Mouse (Mus musculus) neural tube, embryonic 10.5 days (tissue): ENCODE results near the gene Sycp1.

Source experiments
- DNase-seq: peaks from one replicate; pipeline ENCODE4 v3.0.0-alpha.2; 2017; ENCODE audit warnings: low spot score; ENCODE audit errors: extremely low spot score

The Sycp1 gene

DNA sequence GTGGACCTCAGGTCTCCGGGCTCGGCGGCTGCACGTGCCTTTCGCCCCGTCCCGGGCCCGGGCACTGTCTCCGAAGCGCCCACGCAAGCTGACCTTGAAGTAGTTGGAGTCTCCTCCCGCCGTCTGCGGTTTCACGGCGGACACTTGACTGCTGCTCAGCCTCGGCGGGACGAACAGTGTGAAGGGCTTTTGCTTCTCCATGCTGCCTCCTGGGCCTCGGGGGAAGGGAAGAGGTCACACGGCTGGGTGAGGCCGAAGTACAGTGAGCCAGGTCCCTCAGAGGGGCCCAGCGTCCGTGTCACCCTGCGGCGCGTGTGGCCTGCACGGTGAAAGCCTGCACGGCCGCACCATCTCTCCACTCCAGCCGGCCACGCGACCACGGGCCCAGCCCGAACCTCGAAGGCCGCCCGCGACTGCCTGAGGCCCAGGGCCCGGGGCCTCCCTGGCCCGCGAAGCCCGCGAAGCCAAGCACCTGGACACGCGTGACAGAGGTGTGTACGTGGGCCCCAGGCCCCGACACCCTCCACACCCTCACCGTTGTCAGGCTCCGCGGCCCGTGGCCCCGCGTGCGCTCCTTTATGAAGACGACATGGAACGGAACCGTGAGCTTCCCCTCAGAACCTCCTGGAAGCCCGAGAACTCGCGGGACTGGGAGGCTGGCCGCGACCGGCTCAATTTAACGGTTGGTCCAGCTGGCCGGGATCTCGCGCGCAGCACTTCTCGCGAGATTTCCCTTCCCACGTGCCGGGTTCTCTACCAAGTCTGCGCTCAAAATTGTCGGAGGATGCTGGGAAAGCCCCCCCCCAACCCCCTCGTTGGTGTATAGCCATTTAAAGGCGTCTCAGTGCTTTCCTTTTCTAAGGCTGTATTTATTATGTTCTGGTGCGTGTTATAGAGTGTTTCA, at the start of gene Sycp1:
Gene Sycp1 (minus strand): TSS at position 650 of the 904 bp plus-strand sequence.
- DNase-seq, result no peak

DNA sequence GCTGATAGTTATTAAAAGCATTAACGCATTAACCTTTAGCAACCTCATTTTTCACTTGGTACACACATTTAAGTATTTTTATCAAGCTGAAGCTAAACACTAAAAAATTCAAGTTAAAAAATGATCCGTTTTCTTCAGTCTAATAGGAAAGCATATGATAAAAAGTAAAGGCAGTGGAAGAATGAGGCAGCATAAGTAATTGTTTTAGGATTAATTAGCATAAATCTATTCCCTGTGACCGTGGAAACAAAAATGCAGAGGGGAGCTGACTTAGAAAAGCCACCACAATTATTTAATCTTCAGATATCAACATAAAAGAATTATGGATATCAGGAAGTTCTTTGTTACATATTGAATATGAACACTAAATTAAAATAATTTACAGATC, 44.4 kb upstream of the Sycp1 start:
- no peak for DNase-seq

DNA sequence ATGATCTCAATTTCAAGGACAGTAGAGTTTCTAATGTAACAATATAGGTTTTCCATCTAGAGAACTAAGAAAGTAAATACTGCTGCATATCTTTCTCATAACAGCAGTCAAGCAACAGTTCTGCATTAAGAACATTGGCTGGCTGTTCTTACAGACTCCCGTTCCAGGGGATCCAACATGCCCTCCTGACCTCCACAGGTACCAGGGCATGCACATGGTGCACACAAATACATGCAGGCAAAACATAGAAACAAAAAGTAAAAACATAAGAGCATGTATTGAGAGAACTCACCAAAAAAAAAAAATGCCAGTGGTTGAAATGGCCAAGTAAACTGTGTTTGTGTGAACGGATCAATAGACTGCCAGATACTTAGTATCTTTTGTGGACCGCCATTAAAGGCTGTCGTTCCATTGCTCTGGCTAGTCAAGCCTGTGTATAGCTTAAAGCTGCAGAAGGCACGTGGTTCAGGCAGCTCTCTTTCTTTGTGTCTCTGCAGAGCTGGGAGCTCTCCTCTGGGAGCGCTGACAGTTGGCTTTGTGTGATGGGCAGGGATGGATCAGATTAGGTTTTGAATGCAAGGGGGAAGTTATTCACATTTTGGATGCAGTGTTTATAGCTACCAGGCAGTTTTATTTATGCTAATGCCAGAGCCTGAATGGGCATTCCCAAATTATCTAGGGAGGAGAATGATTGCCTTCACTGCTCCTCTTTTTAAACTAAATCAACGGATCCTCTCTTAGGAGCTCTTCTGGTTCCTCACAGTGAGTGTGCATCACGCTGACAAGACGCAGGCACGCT, 43.8 kb upstream of the Sycp1 start:
- DNase-seq, result peak; percentile 27

DNA sequence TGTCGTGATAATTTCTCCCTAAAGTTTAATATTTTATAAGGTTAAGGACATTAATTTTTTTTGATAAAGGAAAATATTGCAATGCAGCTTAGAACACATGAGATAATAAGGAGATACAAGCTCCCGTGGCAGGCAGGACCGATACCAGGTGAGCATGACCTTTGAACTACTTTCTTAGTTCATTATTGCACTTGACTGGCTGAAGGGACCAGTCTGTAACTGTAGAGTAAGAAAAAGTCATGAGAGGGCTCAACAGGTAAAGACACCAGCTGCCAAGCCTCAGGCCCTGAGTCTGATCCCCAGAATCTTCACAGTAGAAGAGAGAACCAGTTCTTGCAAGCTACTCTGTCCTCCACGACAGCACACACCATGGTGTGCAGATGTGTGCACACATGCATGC, 41.0 kb upstream of the Sycp1 start:
- DNase-seq, result no peak

DNA sequence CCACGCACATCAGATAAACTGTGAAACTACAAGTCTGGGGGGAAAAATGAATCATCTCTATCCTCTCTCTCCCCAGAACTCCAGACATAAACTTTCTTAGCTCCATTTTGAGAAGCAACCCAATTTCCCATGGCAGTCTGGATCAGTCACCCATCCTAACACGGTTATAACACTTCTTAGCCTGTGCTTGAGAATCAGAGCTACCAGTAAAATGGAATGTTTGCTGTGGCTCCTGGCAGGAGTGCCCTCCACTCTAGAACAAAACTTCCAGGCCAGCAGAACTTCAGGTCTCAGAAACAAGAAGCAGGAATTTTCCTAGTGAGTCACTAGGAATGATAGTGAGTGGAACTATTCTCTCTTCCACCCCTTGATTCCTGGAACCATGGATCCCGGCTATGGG, 34.6 kb upstream of the Sycp1 start:
- DNase-seq, result no peak

DNA sequence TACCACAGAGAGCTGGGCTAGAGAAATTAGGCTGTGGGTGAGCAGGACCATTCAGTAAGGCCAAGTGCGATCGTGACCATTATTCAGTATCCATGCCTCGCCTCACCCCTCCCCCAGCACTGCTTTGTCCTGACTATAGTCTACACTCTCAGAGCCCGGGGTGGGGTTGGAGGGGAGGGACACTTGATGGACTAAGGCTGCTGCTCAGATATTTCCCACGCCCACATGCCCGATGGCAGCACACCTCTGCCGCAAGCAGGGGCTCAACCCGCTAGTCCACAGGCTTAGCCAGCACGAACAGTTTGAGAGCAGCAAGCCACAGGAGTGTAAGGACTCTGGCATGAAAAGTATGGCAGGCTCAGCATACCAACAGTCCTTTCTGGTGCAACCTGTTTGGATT, 34.2 kb upstream of the Sycp1 start:
- peak; percentile 31 for DNase-seq

DNA sequence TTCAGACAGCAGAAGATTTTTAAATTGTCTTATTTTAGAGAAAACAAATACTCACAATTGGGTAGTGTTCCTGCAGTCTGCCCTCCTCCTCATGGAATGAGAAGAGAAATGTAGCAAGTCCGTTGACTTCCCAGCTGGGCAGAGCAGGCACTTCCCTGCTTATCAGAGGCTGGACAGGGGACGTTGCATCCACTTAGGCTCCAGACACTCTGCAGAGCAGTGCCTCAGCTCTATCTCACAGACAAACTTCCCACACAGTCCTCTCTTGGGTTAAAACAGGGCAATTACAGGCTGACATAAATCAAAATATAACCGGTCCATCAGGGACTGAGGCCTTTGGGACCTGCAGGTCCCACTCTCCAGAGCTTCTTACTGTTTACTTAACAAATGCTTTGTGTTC, 28.1 kb upstream of the Sycp1 start, which contains the start of gene Nr1h5:
Gene Nr1h5 (minus strand): TSS at position 101 of the 400 bp plus-strand sequence.
- no peak for DNase-seq

DNA sequence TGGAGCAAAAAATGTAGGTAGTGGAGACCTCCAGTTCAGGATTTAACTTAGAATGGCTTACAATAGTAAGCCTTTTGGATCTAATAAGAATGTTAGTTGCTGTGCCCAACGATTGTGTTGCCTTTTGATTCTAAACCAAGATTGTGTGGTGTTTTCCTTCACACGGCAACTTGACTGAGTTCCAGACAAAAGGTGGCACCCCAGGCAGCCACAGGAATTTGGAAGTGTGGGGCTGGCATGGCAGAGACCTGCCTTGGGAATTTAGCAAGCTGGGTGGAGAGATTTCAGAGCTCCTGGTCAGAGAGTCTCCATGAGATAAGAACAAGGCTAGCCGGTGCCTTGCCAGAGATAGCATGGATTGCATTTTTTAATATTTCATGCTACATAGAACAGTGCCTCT, 19.7 kb upstream of the Sycp1 start:
- no peak for DNase-seq

DNA sequence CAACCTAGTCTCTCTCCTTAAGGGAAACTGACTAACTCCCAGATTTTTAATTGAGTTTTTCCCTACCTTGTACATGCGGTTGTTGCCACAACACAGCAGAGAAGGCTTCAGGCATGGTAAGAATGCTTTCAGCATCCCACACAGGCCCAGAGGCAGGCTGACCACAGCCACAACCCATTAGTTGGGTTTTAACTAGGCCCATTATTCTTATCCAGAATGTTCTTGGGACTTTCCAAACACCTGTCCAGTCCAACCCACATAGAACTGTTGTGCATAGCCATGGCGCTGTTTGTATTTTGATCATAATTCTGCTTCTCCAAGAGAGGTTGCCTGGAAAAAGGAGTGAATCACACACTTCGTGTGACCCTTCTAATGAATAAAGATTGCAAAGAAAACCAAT, 19.2 kb upstream of the Sycp1 start:
- no peak for DNase-seq

DNA sequence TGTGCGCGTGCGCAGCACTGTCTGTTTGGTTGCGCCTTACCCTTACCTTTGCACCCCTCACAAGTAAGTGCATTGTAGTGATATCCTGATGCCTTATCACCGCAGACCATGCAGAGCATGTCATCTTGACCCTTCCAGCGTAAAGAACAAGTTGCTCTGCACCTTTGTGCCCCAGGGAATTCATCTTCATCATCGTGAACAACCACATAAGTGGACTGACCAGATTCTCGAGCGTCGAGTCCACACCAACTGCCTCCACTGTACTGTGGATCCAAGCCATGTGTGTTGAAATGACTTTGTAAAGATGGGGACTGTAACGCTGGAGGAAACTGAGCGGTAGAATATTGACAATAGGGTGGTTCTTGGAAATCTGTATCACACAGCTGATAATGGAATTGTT, 18.6 kb upstream of the Sycp1 start:
- DNase-seq, result no peak

DNA sequence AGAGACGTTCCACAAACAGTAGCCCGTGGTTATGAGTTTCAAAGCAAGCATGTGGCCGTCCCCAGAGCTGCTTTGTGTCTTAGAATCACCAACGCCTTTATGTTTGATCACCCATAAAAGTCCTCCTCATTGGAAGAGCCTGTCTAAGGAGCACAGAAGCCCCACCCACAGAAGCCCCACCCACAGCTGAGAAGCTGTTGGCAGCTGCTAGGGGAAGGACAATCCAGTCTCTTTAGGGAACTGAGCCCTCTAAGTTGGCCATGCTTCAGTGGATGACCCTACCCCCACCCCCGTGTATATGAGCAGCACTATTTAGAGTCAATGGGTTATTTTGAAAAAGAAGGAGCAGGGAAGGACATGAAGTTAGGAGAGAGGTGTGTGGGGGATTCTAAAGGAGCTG, 11.0 kb upstream of the Sycp1 start:
- DNase-seq, result no peak

DNA sequence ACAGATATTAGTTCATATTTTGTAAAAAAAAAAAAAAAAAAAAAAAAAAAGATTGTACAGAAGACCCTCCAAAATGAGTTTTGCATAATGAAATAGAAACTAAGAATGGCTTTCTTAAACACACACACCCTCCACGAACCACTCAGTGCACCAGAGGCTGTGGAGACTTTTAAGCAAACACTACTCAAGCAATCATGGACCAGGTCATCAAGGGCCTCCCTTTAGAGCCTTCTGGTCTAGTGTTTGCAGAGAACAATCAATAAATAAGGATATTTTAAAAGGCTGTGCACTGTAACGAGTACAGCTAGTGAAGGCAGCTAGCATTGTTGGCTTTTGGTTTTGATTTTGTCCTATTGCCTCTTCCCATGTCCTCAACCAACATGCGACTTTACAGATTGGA, 10.4 kb upstream of the Sycp1 start:
- DNase-seq, result no peak

DNA sequence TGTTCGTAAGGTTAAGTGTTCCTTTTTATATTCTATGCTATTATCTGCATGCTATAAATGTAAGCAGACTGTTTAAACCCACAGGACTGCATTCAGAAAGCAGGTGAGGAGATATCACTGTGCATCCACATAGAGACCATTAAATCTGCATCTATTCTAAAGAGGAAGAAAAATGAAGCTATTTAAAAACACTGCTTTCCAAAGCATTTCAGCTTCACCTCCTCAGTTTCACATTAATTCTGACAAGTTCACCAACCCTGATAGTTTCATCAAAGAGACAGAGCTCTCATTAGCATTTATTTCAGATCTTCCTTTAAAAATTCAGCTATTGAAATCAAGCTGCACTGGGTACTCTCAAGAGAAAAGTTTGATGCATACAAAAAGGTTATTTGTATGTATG, 2.2 kb upstream of the Sycp1 start:
- DNase-seq, result no peak

DNA sequence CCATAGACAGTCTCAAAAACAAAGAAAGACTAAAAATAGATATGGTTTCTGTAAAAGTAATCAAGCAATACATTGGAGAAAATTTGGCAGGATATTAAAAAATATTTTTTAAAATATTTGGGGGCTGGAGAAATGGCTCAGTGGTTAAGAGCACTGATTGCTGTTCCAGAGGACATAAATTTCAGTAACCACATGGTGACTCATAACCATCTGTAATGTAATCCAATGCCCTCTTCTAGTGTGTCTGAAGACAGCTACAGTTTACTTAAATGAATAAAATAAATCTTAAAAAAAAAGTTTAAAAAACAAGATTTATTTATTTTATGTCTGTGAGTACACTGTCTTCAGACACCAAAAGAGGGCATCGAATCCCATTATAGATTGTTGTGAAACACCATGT, 36.8 kb downstream of the Sycp1 start:
- no peak for DNase-seq

DNA sequence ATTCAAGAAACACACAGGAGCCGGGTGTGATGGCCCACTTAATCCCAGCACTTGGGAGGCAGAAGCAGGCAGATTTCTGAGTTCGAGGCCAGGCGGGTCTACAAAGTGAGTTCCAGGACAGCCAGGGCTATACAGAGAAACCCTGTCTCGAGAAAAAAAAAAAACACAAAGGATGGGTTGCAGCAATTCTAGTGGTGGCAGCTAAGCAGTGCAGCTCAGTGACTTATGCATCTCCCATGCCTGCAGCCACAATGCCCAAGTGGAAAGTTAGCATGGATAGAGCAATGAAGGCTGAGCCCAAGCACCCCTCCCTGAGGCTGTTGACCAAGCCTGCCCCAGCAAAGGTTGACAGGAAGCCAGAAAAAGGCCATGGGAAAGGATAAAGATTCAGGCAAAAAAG, 55.4 kb downstream of the Sycp1 start:
- DNase-seq, result no peak

DNA sequence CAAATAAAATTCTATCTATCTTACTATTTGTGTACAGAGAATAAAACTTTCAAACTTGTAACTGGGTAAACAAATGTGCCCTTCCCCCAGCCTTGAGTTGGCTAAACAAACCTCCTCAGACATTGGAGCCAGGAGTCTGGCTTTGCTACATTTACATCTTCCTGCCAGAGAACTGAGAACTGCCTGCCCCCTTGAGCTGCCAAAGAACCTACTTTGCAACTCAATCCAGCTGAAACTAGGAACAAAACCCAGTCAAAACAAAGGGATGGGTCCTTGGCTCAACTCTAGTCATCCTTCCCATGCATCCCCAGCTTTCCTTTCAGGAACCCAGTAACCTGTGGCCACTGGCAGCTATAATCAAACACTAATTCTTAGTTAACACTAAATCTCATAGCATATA, 87.2 kb downstream of the Sycp1 start:
- DNase-seq, result no peak

DNA sequence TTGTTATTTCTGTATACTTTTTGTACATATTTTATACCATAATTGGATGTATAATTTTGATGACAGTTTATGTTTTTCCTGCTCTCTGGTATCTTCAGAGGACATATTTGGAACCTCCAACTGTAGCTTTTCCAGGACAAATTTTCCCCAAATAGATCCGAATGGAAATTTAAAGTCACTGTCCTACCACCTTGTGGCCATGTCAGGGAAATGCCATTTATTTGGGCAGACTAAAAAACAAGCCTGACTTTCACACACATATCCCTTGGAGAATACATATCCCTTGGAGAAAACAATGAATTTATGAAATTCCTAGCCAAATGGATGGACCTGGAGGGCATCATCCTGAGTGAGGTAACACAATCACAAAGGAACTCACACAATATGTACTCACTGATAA, 93.5 kb downstream of the Sycp1 start:
- no peak for DNase-seq

DNA sequence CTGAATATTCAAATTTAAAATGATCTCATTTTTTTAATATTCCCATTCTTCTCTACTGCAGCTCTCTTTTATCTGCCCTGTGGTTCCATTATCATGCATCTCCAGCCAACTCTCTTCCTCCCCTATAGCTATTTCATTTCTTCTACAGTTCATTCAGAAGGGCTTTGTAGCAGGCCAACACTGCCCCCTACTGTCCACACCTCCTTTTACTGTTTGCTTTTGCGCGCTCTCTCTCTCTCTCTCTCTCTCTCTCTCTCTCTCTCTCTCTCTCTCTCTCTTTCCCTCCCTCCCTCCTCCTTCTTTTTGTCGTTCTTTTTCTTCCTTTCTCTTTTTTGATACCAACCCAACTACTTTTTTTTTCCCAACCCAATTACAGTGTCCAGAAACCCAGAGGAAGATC, 132.0 kb downstream of the Sycp1 start:
- peak; percentile 62 for DNase-seq

DNA sequence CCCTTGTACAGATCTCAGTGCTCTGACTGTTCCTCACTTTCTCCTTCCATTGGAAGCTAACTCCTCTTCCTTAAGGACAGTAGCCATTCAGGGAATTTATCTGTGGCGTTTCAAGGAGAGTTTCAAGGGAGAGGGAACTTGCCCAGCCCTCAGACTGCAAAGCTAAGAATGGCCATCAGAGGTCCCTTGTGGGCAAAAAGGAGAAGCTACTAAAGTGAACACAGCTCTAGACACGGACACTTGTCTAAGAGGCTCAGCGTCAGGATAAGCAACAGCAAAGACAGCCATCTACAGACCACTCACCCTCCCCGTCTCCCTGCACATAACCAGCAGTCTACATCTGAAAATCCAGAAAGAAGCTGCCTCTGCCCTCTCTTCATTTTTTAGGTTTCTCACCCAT, 148.5 kb downstream of the Sycp1 start:
- DNase-seq, result no peak

DNA sequence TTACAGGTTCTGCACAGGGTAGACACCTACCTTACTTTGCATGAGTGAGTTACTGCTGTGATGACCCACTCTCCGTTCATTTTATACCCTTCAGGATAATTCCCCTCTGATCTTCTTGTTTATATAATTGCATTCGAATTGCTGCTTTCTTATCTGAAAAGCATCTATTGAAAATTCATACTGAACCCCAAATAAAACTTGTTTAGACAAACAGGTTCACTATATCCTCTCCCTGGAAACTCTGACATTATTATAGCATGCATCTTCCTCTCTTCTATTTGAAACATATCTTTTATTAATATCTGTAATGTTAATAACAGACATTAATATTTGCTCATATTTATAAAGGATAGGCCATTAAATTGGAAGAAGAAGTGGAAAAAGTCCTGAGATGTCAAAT, 153.3 kb downstream of the Sycp1 start, which contains the start of gene Tshb:
Gene Tshb (minus strand): TSS at position 101 of the 400 bp plus-strand sequence.
- DNase-seq, result no peak

DNA sequence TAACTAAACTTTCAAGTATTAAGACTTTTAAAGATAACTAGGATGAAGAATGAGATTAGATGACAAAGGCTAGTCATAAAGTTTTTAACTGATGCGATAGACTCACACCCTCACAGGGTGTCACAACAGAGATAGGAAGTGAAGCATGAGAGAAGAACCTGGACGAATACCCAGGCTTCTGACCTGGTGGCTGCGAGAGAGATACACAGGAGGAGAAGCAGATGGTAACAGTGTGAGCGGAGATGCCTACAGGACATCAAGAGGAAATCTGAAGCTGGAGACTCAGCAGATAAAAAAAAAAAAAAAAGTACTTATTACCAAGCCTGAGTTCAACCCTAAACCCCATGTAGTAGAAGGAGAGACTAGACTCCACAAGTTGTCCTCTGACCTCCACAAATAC, 162.9 kb downstream of the Sycp1 start:
- no peak for DNase-seq
